Mouse (Mus musculus): Measurements from ENCODE around the gene Mcidas.
A peak's percentile ranks its signal among the peaks of the same experiment; 100 is the strongest.

The Mcidas gene

DNA sequence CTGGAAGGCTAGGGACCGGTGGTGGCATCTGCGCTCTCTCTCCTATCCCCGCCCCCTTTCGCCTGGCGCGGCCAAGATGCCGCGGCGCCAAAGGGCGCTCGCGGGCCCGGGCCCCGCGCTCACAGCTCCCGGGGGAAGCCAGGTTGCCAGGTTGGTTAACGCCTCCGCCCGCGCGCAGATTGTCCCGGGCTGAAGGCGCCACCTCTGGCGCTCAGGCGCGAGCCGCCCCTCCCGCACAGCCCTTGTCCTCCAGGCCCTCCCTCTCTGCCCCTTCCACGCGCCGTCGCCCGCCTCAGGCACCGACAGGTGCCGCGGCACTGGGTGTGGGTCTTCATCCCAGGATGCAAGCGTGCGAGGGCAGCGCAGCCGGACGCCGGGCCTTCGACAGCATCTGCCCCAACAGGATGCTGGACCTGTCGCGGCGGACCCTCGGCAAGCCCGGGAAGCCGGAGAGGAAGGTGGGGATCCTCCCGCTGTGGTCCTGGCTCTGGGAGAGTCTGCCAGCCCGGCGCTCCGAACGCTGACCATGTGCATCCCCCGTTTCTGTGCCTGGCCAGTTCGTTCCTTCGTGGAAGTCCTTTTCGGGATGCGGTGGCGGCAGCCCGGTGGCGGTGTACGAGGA lies at the start of gene Mcidas:
Gene Mcidas, plus strand, starts transcription at position 315 of the 622 bp plus-strand sequence.
- DNase-seq (ENCODE audit: low spot score): no peak

DNA sequence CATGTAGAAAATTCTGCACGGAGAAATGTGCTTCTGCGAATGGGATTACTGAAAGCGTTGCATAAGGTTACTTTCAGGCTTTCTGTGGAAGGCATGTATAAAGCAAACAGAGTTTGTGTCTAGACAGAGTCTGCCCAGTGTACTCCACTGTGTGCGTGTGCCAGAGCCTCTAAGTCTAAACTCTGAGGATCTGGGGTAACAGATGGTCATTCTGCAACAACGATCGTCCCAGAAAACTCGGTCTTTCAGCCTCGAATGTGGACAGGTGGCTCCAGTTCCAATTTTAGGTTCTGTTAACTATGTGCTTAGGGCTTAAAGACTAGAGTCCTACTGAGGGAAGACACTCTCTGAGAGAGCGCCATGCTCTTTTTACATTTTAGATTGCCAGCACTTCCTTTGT lies 48.3 kb upstream of the Mcidas start:
- DNase-seq (ENCODE audit: low spot score): no peak

DNA sequence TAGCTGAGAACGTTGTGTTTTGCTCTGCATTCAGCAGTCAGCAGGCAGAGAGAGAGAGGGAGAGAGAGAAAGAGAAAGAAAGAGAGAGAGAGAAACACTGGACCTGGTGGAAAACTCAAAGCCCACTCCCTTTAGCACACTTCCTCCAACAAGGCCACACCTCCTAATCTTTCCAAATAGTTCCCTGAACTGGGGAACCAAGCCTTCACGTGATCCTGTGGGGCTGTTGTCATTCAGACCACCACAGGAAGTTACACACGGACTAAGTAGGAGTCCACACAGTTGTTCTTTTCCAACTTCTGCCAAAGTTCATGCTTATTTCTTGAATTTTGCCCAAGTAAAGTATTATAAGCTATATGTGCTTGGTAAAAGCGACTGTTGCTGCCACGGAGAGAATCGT lies 47.7 kb upstream of the Mcidas start:
- no peak for DNase-seq (ENCODE audit: low spot score)

DNA sequence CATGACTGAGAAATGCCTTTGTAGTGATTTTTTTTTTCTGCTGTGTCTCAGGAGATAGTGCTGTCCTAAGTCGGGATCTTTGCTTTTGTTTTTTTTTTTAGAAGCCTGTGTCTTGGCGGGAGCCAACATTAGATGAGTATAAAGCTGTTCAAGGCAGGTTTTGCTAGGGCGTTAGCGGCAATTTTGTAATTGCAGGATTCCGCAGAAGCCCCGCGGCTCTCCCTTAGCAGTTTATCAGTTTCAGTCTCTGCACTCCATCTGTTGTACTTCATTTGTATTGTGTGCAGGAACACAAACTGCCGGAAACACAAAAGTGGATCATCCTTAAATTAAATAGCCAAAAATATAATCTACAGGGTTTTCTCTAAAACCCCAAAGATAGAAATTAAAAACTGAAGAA lies 39.6 kb upstream of the Mcidas start:
- DNase-seq (ENCODE audit: low spot score): no peak

DNA sequence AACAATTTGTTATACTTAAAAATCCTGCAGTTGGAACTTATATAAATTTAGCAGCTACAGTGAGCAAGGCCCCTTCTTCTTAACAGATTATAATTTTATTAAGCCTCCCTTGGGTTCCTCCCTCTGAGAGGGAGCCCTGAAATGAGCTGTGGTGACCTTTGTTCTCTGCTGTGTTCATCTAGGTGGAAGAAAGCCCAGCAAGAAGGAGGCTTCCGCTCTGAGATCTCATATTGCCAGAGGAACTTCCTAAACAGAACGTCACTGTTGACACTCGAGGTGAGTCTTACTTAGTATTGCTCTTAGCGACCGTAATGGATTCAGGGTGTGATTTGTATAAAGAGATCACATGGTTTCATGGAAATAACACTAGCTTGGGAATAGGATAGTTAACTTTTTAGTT lies 30.6 kb upstream of the Mcidas start:
- DNase-seq (ENCODE audit: low spot score): no peak

DNA sequence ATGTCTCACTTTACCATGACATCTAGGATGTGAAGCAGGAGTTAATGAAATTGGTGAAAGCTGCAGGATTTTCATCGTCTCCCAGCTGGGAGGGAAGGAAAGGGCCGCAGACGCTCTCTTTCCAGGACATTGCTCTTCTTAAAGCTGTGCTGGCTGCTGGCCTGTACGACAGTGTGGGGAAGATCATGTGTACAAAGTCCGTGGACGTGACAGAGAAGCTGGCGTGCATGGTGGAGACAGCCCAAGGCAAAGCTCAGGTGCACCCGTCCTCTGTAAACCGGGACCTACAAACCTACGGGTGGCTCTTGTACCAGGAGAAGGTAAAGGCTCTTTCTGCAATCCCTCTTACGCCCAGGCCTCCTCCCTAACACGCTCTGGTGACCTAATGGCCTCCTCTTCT lies 29.2 kb upstream of the Mcidas start:
- DNase-seq (ENCODE audit: low spot score): no peak

DNA sequence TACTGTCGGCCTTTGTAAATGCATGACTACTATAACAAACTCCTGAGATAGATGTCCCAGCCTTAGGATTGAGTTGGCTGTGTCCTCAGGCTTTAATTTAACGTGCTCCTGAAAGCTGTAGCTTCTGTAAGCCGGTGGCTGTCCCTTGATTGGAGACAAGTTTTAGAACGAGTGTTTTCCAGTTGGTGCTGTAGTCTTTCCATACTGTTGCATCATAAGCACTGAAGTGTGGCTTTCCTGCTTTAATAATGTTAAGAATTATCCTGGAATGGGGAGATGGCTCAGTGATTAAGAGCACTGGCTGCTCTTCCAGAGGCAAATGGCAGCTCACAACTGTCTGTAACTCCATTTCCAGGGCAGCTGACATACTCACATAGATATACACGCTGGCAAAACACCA lies 26.4 kb upstream of the Mcidas start:
- DNase-seq (ENCODE audit: low spot score): no peak

DNA sequence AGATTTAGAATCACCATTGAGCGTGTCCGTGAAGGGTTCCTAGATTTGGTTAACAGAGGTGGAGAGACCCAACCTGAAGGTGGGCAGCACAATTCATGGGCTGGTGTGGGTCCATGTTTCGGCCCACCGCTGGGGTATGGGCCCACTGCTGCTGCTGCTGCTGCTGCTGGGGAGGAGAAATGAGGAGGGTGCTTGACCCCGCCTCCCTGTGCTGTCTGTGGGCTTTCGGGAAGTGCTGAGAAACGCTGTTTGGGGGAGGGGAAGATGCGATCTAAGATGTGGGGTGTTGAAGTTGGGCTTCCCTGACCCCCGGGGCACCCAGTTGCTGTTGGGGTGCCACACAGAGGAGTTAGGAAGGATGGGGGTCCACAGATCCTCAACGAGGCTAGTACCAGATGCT lies 16.9 kb upstream of the Mcidas start:
- no peak for DNase-seq (ENCODE audit: low spot score)

DNA sequence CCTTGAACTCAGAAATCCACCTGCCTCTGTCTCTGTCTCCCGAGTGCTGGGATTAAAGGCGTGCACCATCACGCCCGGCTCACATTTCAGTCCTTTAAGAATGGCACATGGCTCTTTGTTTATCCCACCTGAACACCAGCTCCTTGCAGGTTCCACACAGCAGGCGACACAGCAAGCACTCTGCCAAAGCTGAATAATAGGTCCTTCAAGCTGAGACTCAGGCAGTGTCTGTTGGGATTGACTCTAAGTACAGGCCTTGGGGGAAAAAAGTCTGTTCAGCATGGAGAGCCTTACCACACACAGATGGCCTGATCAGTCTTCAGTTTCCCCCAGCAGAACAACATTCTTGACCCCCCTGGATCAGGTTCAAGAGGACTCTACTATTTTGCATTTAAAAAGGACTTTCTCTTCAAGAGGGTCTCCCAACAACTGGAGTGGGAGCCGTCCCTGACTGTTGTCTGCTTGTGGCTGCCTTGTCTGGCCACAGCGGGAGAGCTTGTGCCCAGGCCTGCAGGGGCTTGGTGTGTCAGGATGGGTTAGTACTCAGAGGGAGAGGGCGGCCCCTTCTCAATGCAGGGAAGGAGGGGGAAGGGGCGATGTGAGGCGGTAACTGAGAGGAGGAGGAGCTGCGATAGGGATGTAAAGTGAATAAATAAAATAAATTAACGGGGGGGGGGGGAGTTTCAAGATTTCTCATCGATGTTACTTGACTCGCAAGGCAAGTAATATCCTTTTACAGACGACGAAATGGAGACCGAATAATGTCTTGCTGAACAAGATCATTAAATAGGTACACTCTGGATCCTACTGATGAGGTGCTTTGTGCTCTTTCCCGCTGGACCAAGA lies 7.8 kb upstream of the Mcidas start:
- no peak for DNase-seq (ENCODE audit: low spot score)

DNA sequence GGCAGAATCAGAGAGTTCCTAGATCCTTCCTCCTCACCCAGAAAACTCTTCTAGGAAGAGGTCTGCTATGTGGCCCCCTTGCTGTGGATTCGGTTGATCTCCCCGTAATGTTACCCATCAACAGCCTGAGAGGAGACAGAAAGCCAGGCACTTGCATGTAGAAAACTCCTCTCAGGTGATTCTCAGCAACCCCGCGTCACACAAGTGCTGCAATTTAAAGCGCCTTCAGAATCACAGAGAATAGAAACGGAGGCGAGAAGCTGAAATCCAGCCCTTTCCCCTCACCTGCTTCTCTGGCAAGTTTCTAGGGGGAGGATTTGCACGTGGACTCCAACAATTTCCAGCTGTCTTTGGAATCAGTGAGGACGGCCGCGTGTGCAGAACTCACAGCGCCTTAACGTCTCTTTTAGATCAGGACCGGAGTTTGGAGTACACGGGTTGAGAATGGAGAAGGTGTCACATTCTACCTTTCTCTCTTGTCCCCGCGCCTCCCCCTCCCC lies 7.1 kb upstream of the Mcidas start:
- DNase-seq (ENCODE audit: low spot score): no peak

DNA sequence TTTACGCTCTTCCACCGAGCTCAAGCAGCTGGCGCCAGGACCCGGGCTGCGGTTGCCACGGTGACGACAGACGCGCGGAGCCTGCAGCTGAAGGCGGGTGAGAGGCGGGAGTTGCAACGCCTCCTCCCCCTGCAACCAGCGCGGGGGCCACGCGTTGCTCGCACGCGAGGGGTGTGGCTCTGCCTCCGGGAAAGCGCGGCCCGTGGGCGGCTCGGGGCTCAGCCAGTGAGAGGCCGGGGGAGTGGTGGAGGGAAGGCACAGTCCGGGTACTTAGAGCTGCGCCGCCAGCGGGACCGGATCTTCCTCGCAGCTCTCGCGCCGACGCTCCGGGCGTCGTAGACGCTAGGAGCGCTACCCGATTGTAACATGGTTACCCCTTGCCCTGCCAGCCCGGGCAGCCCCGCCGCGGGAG lies 6.1 kb upstream of the Mcidas start, which contains the start of gene Ccno:
Gene Ccno, plus strand, starts transcription at position 271 of the 412 bp plus-strand sequence.
- peak; percentile 96 for DNase-seq (ENCODE audit: low spot score)

DNA sequence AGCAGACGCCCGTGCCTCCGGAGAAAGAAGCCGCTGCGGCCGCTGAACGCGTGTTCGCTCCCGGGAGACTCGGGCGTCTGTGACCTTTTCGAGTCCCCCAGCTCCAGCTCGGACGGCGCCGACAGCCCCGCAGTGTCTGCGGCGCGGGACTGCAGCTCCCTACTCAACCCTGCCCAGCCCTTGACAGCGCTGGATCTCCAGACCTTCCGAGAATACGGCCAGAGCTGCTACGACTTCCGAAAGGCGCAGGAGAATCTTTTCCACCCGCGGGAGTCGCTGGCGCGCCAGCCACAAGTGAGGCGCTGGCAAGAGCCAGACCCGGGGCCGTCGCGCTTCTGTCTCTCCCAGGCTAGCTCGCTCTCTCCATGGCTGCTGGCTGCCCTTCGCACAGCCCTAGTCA lies 5.7 kb upstream of the Mcidas start:
- DNase-seq (ENCODE audit: low spot score): no peak

DNA sequence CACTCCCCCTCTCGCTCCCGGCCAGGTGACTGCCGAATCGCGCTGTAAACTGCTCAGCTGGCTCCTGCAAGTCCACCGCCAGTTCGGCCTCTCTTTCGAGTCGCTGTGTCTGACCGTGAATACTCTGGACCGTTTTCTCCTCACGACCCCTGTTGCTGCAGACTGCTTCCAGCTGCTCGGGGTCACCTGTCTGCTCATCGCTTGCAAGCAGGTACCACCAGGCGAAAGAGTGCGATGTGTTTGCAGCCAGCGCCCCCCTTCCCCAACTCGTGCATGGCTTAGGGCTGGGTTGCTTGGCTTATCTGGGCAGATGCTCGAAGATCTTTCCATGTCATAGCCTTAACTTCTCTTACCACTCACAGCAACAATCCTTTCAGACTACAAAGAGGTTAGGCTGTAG lies 4.8 kb upstream of the Mcidas start:
- no peak for DNase-seq (ENCODE audit: low spot score)

DNA sequence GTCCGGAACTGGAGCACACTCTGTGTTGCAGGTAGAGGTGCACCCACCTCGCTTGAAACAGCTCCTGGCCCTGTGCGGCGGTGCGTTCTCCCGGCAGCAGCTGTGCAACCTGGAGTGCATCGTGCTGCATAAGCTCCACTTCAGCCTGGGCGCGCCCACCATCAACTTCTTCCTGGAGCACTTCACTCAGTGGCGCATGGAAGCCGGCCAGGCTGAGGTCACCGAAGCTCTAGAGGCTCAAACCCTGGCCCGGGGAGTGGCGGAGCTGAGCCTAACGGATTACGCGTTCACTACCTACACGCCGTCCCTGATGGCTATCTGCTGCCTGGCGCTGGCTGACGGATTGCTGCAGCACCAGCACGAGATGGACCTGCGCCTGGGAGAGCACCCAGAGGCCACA lies 4.1 kb upstream of the Mcidas start:
- no peak for DNase-seq (ENCODE audit: low spot score)

DNA sequence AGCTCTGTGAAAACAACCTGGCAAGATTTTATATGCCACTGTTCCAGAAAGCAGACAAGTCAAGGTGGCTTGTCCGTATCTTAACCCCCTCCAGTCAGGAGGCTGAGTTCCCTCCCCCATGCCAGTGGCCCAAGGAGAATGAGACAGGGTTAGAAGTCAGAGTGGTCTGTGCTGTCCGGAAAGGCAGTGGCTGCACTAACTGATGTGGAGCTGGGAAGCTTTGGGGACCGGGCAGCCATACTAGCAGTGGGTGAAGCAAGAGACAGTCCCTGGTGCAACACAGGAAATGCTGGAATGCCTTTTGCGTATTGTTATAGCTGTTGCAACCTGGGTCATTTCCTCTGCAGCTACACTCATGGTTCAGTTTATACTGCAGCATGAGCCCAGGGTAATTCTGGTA lies 3.3 kb upstream of the Mcidas start:
- no peak for DNase-seq (ENCODE audit: low spot score)

DNA sequence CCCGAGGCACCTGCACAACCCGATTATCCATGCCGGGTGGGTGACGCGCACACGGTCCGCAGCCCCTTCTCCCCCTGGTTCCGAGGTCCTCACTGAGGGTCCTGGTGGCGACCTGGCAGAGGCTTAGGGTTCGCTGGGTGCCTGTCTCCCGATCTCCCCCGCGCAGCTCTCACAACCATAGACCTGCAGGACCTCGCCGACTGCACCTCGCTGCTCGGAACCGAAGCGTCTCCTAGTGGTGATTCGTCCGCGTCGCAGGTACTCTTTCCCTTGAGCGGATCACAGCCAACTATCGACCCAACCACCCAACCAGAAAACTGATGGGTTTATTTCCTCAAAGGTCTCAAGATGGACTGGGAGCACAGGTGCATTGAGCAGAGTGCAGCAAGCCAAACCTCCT lies 546 bp downstream of the Mcidas start:
- peak; percentile 77 for DNase-seq (ENCODE audit: low spot score)

DNA sequence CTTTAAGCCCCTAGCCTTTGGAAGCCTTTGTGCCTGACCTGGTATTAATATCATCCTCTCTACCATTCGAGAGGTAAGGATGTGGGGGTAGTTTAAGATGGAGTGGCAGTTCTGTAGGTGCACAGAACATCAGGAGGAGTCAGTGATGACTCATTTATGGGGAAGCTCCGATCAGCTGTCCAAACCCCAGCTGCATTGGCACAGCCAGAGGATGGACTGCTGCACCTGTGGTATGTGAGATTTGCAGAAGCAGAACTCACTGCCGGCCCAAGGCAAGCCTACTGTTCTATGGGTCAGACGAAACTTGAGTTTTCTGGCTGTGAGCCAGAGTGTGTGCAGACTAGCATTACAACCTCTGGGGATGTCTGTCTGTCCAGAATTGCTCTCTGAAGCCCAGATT lies 2.8 kb downstream of the Mcidas start:
- DNase-seq (ENCODE audit: low spot score): no peak

DNA sequence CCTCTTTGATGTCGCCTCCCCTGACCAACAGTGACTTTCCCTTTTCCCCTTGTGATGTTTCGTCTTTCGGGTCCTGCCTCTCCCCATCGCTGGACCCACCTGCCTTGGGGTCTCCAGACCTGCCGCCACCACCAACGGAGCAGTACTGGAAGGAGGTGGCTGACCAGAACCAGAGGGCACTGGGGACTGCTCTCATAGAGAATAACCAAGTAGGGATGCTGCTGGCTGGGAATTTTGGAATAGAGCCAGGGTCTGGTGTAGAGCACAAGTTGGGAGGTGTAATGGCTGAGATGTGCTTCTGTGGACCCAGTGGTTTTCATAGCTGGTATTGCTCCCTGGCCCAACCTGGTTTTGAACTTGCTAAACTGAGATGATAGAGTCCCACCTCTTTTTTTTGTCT lies 3.7 kb downstream of the Mcidas start:
- no peak for DNase-seq (ENCODE audit: low spot score)

DNA sequence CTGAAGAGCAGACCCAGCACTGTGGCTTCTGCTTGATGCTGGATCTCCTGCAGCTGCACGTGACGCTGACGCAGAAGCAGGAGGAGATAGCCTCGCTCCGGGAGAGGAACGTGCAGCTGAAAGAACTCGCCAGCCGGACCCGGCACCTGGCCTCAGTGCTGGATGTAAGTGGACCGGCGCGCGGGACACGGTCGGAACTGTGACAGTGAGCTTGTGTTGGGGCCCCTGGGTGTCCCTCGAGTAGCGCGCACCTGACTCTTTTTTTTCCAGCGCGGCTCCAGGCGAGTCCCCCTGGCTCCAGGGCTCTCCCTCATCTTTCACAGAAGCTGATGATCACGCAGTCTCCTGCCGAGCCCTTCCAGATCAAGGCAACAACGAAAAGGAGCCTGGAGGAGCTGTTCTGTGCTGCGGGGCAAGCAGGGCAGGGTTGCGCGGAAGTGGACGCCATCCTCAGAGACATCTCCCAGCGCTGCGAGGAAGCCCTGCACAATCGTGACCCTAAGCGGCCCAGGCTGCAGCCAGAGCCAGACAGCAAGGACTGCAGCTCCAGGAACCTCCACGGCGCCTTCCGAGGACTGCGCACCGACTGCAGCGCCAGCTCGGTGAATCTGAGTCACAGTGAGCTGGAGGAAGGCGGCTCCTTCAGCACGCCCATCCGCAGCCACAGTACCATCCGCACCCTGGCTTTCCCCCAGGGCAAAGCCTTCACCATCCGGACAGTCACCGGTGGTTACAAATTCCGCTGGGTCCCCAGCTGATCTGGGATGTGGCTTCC lies 5.0 kb downstream of the Mcidas start:
- no peak for DNase-seq (ENCODE audit: low spot score)

DNA sequence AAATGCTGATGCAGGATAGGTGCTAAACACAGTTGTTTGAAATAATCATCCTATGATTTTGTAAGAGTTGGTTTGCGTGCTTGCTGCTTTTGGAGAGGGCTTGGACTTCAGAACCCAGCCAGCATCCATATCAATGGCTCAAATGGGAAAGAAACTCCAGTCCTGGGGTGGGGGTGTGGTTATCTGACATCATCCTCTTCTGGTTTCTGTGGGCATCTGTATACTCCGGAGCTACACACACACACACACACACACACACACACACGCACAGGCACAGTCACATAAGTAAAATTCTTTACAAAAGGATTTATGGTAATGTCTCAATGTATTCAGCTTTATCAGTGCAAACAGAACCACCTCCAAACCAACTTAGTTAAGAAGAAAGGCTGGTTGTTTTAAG lies 6.4 kb downstream of the Mcidas start:
- no peak for DNase-seq (ENCODE audit: low spot score)

DNA sequence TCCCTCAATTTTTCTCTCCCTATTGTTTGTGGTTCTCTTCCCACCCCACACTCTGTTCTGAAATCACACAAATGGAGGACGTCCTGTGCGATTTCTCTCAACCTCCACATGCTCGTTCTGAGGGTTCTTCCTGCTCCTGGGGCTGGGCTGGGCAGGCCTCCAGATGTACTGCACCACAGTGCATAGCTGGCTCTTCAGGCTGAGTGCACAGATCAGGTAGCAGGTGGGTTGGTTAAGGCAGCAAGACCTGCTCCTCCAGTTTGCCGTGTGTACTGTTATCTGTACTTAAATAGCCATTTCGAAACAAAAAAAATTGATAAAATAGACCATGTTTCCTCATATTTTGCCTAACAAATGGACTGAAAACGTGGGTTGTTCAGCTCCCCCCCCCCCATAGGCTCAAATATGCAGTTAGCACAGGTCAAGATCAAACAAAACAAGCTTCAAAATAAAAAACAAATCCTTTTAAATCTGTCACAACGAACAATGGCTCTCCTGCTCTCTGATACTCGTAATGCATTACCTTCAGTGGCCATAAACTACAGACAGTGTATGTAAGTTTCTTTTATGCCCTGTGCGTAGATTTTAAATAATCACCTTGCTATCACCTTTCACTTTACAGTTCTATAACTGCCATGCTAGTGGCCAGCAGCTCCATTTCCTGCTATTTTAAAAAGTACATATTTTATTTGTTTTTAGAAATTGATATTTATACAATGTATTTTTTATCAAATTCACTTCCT lies 7.1 kb downstream of the Mcidas start:
- DNase-seq (ENCODE audit: low spot score): peak; percentile 81

DNA sequence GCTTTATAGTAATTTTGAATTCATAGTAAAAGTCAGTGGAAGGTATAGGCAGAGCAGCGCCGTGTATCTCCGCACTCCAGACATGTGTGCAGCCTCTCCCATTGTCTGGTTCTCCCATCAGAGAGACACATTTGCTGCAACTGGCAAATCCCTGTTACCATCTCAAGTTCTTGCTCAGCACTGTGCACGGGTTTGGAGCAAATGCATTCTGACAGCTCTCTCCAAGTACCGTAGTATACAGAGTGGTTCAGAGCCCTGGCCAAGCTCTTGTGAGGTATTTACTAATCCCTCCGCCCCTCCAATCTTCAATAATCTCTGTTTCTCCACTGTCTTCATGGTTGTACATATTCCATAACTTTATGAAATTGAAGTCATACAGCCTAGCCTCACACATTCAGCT lies 19.0 kb downstream of the Mcidas start:
- DNase-seq (ENCODE audit: low spot score): no peak
